Mouse (Mus musculus) right cerebral cortex, postnatal 4 days (tissue): ENCODE results near the gene B230217C12Rik.
A peak's percentile ranks its signal among the peaks of the same experiment; 100 is the strongest.

Source experiments
- DNase-seq: peaks from one replicate; pipeline ENCODE4 v3.0.0-alpha.2; 2022

The B230217C12Rik gene

DNA sequence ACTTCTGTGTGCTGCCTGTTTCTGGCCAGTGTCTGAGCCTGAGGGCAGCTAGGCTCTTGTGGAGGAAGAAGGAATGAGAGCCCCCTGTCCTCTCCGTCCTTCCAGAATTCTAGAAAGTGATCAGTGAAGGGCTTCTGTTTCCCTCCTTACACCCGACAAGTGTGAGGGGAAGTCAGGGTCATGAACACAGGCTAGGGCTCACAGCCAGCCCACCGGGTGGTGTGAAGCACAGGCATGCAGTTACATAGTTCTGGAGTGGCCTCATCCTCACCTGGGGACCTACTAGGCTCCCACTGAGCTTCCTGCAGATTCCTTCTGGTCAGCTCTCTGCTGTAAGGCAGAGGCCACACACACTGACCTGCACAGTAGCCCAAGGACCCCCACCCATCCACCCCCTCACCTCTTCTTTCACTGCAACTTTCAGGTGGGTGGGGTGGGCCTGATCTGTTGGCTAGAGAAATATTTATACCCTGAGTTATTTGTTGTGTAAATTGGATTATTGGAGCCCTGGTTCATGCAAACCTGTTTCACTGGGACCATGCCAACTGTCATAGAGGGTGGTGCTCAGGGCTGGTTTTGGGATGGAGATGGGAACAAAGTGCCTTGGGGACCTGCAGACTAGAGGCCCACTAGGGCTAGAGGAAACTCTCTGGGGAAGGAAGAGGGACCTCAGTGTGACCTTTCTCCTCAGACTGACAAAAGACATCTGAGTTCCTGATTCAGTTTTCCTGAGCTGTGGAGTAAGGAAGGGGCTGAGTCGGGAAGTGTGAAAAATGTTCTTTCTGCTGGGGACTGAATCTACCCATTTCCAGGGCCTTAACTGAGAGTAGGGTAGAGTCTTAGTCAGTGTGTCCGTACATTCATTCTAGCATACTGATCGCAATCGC lies 31.1 kb upstream of the B230217C12Rik start:
- no peak for DNase-seq

DNA sequence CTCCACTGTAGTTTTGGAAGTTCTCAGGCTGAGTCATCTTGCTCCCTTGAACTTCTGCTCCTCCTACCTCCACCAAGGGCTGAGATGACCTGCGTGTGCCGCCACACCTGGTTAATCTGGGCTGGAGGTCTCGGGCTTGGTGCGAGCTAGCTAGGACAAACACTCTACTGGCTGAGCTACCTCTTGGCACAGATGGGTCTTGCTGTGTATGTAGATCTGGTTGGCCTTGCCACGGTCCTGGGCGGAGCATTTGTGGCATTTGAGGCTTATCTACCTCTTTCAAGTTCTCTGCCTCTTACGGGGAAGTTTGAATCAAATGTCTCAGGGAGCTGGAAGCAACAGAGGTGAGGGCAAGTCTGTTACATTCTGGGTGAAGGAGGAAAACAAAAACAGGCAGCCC lies 30.2 kb upstream of the B230217C12Rik start:
- DNase-seq = no peak

GRCm38 (mm10) chr11:97810970-97811369 lies 29.6 kb upstream of the B230217C12Rik start:
- no peak for DNase-seq

GRCm38 (mm10) chr11:97811569-97812362 lies 28.8 kb upstream of the B230217C12Rik start:
- no peak for DNase-seq

DNA sequence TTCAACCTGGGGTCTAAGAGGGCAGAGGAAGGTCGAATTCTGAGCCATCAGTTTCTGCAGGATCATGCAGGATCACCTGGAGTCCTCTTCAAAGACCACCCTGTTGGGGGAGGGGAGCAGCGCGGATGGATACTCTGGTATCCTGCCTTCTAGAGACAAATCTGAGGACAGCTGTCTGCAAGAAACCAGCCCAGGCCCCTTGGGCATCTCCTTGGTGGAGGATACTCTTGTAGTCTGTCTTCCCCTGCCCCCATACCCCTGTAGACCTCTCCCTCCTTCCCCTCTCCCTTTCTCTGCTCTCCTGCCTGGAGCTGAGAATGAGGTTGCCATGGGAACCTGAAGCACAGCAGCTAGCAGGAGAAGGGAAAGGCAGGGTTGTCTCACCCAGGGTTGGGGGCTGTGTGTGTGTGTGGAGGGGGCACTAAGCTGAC lies 28.1 kb upstream of the B230217C12Rik start:
- peak; percentile 54 for DNase-seq

DNA sequence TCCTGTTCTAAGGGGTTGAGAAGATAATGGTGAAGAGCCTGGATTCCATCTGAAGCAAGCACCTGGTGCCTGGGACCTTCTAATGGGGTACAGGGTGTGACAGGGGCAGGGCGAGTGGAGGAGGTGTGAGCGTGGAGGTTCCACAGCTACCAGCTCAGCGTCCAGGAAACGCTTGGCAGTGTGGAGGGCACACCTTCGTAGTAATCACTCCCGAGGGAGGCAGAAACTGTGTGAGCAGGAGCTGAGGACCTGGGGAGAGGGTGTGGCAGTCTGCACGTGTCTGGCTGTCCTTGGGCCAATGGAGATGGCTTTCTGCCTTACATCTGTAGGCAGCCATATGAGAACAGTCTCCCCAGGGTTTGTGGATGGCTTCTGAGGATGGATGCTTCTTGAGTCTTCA lies 27.5 kb upstream of the B230217C12Rik start:
- no peak for DNase-seq

DNA sequence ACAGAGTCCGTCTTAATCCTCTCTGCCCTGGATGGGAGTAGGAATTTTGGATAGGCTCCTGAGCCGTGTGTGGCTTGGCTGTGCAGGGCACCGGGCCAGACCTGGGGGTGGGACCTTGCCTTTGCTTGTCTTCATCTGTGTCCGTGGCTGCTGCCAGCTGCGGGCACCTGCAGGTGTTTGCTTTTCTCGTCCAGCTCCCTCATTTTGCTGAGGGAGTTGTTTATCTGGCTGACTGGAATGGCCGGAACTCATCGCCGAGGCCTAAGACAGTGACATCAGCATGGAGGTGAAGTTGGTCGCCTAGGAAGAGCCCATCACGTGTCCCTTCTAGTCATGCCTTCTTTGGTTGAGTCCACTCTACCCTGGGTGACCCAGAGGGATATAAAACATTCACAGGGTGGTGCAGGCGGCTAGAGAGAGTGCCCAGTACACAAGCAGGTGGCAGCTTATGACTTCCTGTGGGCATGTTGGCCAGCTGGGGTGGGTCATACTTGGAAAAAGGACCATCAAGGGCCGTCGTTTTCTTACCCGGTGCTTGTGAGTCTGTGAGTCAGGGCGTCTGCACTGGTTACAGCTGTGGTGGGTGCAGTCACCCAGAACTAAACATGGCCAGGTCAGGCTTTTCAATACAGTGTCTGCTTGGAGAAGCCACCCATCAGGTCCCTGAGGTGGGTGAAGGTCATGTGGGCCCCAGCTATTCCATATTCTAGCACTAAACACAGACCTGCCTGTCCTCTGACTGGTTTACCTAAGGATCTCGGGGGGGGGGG lies 26.6 kb upstream of the B230217C12Rik start:
- DNase-seq = no peak

GRCm38 (mm10) chr11:97815736-97816135 lies 24.8 kb upstream of the B230217C12Rik start:
- DNase-seq = no peak

- DNase-seq = no peak
These were observed 24.4 kb upstream of the B230217C12Rik start for GRCm38 (mm10) chr11:97816176-97816575.

DNA sequence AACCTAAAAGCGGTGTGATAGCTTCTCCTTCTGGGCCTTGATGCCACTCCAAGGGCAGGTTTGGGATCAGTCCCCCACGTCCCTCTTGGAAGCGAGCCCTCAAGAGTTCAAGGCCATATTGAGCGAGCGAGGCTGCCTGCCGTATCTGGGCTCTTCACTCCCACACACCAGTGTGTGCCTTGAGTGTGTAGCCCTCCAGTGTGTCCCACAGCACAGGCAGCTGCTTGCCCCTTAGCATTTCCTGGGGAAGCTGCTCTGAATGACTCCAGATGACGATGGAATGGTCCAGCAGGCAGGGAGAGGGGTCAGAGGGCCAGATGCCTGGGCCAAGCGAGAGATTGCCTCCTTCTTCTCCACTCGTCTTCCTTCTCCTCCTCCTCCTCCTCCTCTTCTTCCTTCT lies 23.7 kb upstream of the B230217C12Rik start:
- DNase-seq = no peak

GRCm38 (mm10) chr11:97817379-97817778 lies 23.2 kb upstream of the B230217C12Rik start:
- DNase-seq = no peak

DNA sequence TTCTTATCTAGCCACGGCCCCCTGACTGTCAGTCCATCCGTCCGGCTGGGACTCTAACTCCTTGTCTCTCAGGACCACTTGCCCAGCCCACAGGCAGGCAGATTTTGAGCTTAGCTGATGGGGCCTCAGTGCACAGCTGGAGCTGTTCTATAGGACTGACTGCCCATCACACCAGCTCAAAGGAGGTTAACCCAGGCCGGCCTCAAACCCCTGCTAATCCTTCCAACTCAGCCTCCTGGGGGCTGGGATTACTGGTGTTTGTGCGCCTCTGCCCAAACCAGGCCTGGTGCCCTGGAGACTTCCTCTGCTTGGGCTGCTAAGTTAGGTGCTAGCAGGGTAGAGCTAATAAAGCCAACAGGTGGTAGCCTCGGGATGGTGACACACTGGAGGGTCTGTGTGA lies 22.6 kb upstream of the B230217C12Rik start:
- no peak for DNase-seq

DNA sequence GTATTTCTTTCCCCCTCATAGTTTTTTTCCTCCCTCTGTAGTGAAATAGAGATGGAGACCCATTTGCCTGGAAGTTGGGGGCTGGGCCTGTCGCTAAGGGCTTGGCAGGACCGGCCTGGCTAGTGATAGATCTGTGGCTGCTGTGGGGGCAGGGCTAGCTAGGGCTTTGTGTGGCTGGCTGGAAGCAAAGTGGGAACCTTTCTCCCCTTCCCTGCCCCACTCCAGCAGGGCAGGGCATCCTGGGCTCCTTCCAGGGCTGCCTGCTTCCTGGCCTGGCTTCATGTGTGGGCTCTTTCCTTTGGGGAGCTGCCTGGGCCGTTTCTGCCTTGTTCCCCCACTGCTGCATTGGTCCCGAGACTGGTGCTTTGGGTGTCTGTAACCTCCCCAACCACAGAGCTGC lies 22.0 kb upstream of the B230217C12Rik start:
- DNase-seq = no peak

GRCm38 (mm10) chr11:97819102-97819501 lies 21.5 kb upstream of the B230217C12Rik start:
- DNase-seq = no peak

GRCm38 (mm10) chr11:97819923-97820322 lies 20.7 kb upstream of the B230217C12Rik start:
- no peak for DNase-seq

DNA sequence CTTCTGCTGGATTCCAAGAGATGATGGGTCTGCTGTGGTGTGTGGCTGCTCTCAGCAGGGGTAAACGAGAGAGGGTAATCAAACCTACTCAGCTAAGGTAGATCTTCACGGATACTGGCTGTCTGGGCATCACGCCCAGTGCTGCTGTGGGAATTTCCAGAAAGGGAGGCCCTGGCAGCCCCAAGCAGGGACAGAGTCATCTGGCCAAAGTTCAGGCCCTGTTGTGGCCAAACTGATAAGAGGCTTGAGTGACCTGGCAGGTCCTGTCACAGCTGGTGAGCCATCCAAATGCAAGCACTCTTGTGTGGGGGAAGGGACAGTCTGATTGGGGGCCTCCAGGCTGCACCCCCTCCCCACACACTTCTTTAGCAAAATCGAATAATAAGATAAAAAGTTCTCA lies 19.7 kb upstream of the B230217C12Rik start:
- no peak for DNase-seq

DNA sequence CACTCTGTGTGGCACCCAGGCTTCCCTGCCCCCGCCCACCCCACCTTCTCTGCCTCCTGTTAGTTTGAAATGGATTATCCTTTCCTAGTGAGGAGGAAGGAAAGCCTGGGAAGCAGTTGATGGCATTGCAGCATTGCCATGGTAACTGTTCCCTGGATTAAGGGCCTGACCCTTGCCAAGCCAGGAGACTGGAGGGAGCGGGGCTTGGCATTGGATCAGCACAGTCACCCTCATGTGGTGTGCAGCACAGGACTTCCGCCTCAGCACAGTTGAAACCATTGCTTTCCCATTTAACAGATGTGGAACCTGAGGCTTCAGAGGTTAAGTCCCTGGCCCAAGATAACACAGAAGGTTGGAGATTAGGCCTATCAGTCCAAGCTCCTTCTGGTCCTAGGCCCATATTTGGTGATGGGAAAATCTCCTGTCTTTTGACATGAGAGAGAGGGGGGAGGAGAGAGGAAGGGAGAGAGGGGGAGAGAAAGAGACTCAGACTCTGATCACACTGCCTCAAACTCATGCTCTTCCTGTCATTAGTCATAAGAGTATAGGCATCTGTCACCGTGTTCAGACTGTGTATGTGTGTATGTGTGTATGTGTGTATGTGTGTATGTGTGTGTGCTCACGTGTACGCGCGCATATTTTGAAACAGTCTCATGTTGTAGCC lies 19.0 kb upstream of the B230217C12Rik start:
- DNase-seq = no peak

DNA sequence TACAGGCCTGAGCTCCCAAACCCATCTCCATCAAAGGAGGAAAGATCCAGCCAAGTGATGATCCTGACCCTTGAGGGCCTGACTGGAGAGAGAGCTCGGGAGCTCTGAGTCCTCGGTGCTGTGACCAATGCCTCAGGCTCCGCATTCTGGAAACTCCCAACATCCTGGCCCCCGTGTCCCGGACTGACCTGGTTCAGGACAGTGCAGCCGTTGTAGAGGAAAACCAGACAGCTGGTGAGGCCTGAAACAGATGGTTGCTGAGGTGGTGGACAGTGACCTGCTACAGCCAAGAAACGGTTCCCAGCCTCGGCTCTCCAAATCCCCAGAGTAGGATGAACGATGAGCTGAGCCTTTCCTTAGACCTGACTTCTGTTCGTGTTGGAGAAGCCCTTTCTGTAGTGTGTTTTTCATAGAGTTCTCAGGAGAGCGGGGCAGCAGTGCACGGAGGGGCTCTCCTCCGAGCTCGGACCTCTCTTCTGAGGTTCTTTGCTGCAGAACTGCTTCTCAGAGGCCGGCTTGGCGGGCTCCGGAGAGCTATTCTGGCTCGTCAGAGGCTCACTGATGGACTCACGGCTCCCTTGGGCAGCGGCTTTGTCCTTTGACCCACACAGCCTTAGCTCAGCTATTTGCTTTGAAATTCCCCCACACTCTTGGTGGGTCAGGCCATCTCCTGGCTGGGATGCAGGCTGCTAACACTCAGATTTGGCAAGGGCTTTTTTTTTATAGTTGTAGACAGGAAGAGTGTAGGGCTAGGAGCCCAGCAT lies 17.6 kb upstream of the B230217C12Rik start:
- no peak for DNase-seq

DNA sequence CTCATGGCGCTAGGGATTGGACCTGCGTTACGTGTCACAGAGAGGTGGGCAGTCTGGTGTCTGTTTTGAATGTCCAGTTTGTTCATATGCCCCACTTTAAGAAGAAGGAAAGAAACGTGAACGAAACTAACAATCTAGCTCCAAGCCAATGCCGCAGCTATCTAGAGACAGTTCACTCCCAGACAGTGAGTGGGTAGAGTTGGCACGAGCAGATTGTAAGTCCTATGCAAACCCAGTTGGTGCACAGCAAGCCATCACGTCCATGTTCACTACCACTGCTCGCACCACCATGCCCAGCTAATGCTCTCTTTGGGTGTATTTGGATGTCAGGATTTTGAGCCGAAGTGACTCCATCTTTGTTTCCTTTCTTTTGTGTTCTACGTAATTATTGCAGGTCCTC lies 16.4 kb upstream of the B230217C12Rik start:
- no peak for DNase-seq

DNA sequence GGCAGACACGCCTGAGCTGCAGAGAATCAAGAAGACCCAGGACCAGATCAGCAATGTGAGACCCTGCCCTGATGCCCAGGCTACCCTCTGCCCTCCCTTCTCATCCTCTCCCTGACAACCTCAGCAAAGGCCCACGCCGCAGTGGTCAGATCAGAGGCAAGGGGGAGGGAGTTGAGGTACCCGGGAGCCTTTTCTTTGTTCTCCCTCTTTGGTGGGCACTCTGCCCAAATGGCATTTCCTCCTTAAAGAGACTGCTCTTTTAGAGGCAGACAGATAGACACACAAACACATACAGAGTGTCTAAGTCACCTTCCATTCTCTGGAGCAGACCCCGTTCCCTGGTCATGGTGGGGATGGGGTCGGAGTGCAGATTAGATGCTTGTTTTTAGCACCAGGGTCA lies 15.7 kb upstream of the B230217C12Rik start:
- DNase-seq = no peak

DNA sequence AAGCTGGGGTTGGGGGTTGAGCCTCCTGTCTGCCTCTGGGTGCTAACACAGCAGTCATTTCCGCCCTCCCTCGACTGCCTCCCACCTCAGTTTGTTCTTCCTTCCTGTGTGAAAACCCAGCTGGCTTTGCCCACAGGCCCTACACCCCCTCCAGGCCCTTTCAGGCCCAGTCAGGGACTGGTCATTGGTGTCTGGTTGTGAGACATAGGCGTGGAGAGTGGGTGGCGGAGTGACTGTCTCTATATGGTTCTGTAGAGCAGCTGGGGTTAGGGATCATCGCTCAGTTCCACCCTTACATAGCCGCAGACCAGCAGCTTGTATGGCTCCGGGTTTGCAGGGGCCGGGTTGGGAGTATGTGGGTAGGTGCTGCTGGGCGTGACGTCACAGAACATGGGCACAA lies 15.3 kb upstream of the B230217C12Rik start:
- DNase-seq = no peak

- no peak for DNase-seq
These were observed 14.6 kb upstream of the B230217C12Rik start for GRCm38 (mm10) chr11:97825971-97826370.
